Mouse (Mus musculus): Measurements from ENCODE around the gene Ccdc120. TPM values are rescaled to one million over a fixed set of nuclear protein-coding genes. Genes with fewer than 3 reads are reported as not detected.

Gene Ccdc120
- total RNA-seq (2023) = not detected

GRCm38 (mm10) chrX:7750432-7751116 lies at the start of gene Ccdc120:
Ccdc120 (minus strand) TSS chrX:7750905.

DNA sequence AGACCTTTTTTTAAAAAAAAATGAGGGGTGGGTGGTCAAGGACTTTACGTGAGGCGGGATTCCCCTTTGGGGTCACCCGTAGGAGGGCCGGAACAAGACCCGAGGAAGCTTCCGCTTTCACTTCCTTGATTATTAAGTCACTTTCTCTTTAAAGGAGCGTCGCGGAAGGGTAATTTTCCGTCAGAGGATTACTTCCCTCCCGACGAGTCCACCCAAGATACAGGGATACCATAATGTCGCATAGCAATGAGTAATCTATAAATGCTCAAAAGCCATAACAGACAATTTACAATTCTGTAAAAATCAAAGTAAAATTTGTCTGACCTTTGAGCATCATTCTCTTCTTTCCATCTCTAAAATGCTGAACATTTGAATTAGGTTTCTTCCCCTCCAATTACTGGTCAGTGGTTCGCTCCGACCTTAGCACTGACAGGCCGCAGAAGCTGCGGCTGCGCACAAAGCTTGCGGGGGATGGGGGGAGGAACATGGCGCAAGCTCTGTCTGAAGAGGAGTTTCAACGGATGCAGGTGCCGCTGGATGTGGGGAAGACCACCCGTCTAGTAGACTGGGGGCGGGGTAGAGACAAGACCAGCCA lies 38.9 kb upstream of the Ccdc120 start, which contains the start of gene Gripap1:
Gene Gripap1 (plus strand): TSS at position 224 of the 595 bp plus-strand sequence.

DNA sequence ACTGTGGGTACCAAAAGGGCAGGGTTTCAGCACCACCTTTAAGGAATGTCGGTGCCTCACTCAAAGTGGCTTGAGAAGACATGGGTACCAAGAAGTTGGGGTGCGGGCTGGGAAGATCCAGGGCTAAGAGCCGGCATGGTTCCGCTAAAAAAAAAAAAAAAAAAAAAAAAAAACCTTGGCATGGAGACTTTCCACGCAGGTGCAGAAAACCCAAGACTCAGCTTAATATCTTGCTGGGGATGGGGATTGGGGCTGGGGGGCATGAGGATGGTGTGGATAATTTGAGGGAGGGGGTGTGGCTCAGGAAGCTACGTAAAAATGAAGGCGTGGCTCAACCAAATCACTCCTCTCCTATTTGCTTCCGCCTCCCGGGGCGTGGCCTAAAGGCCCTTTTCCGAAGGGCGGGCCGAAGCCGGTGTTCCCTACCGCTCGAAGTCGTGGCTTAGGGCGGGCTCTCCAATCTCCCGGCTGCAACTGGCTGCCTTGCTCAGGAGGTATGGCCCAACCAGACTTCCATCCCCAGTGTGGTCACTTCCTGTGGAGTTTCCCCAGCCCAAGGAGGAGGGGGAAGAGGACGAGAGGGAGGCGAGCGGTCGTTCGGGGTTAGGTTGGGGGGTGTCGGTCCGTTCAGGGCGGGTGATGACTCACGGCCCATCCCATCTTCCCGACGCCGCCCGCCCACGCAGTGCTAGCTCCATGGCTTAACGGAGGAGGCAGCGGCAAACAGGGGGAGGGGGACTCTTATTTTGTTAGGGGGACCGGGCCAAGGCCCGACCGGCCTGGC lies 11.6 kb upstream of the Ccdc120 start, which contains the start of gene Tfe3:
Gene Tfe3 (plus strand): TSS at position 424 of the 784 bp plus-strand sequence.

GRCm38 (mm10) chrX:7728215-7728921 lies 22.3 kb downstream of the Ccdc120 start, which contains the start of gene Praf2:
Praf2 (plus strand) TSS chrX:7728439.

DNA sequence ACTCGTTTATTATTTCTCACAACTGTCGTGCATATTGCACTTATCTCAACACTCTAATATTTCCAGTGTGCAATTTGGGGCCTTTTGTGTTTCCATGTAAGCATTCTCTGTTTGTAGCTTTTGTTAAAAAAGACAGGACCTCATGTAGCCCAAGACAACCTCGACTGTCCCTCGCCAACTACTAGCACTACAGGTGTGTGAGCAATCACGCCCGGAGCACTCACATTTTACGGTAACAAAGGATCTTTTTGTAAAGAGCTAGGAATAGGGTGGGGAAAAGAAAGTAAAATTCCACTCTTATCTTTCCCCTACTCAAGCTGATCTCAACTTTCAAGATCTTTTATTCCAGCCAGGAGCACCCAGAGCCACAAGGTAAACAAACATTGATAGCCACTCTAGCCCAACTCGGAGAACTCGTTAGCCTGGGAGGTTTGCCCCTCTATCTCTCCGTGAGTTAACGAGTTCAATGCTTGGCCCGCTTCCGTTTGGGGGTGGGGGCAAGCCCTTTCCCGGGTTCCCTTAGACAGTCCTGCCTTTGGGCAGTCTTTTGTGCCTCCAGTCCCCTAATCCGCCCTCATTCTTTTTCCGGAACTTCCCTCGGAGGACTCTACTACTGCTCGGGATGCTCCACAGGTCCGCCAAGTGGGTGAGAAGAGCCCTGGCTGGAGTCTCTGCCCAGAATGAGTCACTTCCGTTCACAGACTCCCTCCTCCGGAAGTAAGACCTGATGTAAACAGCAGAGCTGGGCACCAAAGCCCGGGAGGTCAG lies 29.0 kb downstream of the Ccdc120 start, which contains the start of gene Gm45208:
Gene Gm45208 (plus strand): TSS at position 732 of the 768 bp plus-strand sequence.

DNA sequence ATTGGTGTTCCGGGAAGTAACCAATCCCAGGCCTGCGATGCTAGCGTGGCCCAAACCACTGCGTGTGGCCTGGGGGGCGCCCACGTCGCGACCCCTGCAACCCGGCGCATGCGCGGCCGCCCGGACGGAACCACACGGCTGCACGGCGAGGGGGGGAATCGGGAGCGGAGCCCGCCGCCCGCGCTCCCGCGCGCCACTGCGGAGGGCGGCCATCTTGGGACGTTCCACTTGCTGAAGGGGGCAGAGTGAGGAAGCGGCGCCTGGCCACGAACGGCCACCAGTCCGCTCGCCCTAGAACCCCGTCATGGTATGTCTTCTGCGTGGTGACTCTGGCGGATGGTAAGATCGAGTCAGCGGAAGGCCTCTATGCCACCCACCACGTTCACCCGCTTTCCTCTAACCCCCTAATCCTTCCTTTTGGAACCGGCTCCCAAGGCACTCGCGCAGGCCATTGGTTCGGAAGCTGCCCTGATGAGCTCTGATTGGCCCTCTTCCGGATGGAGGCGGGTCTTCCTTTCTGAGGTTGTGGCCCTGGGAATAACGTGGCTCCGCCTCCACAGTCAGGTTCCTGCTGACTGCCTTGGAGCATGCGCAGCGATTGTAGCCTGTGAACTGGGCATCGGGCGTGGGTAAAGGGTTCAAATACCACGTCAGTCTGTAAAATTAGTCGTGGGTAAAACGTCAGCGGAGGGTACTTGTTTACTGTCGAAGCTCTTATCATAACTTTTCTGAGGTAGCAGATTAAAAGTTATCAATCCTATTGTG lies 36.4 kb downstream of the Ccdc120 start, which contains the start of gene Wdr45:
Gene Wdr45 (plus strand): TSS at position 199 of the 765 bp plus-strand sequence.

DNA sequence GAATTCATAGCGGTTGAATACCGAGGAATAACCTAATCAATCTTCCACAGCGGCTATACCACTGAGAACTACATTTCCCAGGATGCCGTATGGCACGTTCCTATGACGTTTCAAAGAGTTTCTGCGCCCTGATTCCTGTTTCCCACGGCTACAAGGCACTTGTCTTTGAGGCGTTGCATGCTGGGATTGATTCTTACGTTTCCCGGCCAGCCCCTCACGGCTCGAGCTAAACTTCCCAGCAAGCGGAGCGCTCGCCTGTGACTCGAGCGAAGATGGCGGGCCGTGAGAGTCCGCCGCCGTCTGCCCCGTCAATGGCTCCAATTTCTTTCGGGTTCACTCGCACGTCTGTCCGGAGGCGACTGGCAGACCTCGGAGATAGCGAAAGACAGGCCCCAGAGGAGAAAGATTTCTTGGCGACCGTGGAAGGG lies 53.7 kb downstream of the Ccdc120 start, which contains the start of gene Gpkow:
Gene Gpkow (plus strand): TSS at position 178 of the 428 bp plus-strand sequence.

Other genes with a start within 250 kb of the Ccdc120 start
- gene Foxp3, start 177.3 kb downstream of the Ccdc120 start, total RNA-seq (2023) = 10 to 100 TPM; 24.9 to 29.5 TPM
- gene Ppp1r3f, start 176.6 kb downstream of the Ccdc120 start, total RNA-seq (2023) = 10 to 100 TPM; 13.8 to 19.6 TPM
- gene Ccdc22, start 145.4 kb downstream of the Ccdc120 start, total RNA-seq (2023) = 10 to 100 TPM; 23.3 to 32.6 TPM
- under 1 TPM in 1 of 2 experiments, not detected in 1; 0.30 TPM for gene Cacna1f, start 143.8 kb downstream of the Ccdc120 start, total RNA-seq (2023)
- 1 to 10 TPM; 1.2 to 1.3 TPM for gene Syp, start 112.4 kb downstream of the Ccdc120 start, total RNA-seq (2023)
- 10 to 100 TPM; 29.7 to 31.5 TPM for gene Prickle3, start 93.6 kb downstream of the Ccdc120 start, total RNA-seq (2023)
- 10 to 100 TPM; 40.6 to 42.5 TPM for gene Plp2, start 79.5 kb downstream of the Ccdc120 start, total RNA-seq (2023)
- not detected for gene Magix, start 69.7 kb downstream of the Ccdc120 start, total RNA-seq (2023)
- 10 to 100 TPM; 46.6 to 47.9 TPM for gene Gpkow, start 53.8 kb downstream of the Ccdc120 start, total RNA-seq (2023)
- 100 to 1,000 TPM in 1 of 2 experiments, 10 to 100 TPM in 1; 96.7 to 116 TPM for gene Wdr45, start 36.6 kb downstream of the Ccdc120 start, total RNA-seq (2023)
- not detected for gene Gm45208, start 28.7 kb downstream of the Ccdc120 start, total RNA-seq (2023)
- 10 to 100 TPM; 18.8 to 20.1 TPM for gene Praf2, start 22.5 kb downstream of the Ccdc120 start, total RNA-seq (2023)
- 10 to 100 TPM; 20.3 to 30.5 TPM for gene Tfe3, start 11.7 kb upstream of the Ccdc120 start, total RNA-seq (2023)
- gene Gripap1, start 38.9 kb upstream of the Ccdc120 start, total RNA-seq (2023) = 100 to 1,000 TPM; 164 to 170 TPM
- gene Kcnd1, start 71.4 kb upstream of the Ccdc120 start, total RNA-seq (2023) = 1 to 10 TPM; 1.4 to 2.0 TPM
- 100 to 1,000 TPM; 176 to 193 TPM for gene Otud5, start 90.5 kb upstream of the Ccdc120 start, total RNA-seq (2023)
- gene Pim2, start 127.4 kb upstream of the Ccdc120 start, total RNA-seq (2023) = 100 to 1,000 TPM in 1 of 2 experiments, 10 to 100 TPM in 1; 97.4 to 107 TPM
- gene Slc35a2, start 133.1 kb upstream of the Ccdc120 start, total RNA-seq (2023) = 10 to 100 TPM; 28.5 to 36.5 TPM
- gene Pqbp1, start 148.4 kb upstream of the Ccdc120 start, total RNA-seq (2023) = 10 to 100 TPM; 71.1 to 77.5 TPM
- 10 to 100 TPM; 38.6 to 42.4 TPM for gene Timm17b, start 148.5 kb upstream of the Ccdc120 start, total RNA-seq (2023)
- not detected for gene Gm10491, start 156.9 kb upstream of the Ccdc120 start, total RNA-seq (2023)
- gene Gm10490, start 158.6 kb upstream of the Ccdc120 start, total RNA-seq (2023) = not detected
- gene Pcsk1n, start 168.9 kb upstream of the Ccdc120 start, total RNA-seq (2023) = not detected
- gene Eras, start 177.7 kb upstream of the Ccdc120 start, total RNA-seq (2023) = not detected
- gene Hdac6, start 197.0 kb upstream of the Ccdc120 start, total RNA-seq (2023) = 10 to 100 TPM; 12.3 to 13.2 TPM
- 1 to 10 TPM; 3.8 to 6.8 TPM for gene Gata1, start 227.2 kb upstream of the Ccdc120 start, total RNA-seq (2023)